Mouse (Mus musculus) adrenal gland, postnatal 36 days (tissue): ENCODE data around the gene Gpr4. TPM values are rescaled to one million over a fixed set of nuclear protein-coding genes. Genes with fewer than 3 reads are reported as not detected.

Experiments
- DNase-seq, 2 experiments: peaks; one replicate each; pipeline ENCODE4 v3.0.0; 2021; ENCODE audit warnings: mixed read lengths in 1 of 2
- microRNA-seq: library from miRNA; unstranded; fragments of <30 nt; microRNA quantifications from one replicate; pipeline ENCODE4 v1.2.0, GENCODE M21; 2021
- total RNA-seq, 2 experiments: library from RNA; stranded (reverse); gene quantifications; 2 replicates each; pipeline ENCODE4 v1.2.3; 2021

Gpr4 gene
- total RNA-seq, 2 experiments from 2014 or later = 5.9 to 12.9 TPM

GRCm38 (mm10) chr7:19257390-19258022 lies 45.2 kb downstream of the Gpr4 start:
- peak; percentile 69 to 71 for DNase-seq

- DNase-seq = no peak
Measured at GRCm38 (mm10) chr7:19258336-19258735, 46.0 kb downstream of the Gpr4 start.

GRCm38 (mm10) chr7:19265147-19265546 lies 52.8 kb downstream of the Gpr4 start:
- no peak for DNase-seq

GRCm38 (mm10) chr7:19265928-19266822 lies 53.8 kb downstream of the Gpr4 start:
- DNase-seq = no peak

GRCm38 (mm10) chr7:19267051-19267450 lies 54.7 kb downstream of the Gpr4 start:
- DNase-seq = no peak

- no peak for DNase-seq
Measured at GRCm38 (mm10) chr7:19268993-19269681, 56.8 kb downstream of the Gpr4 start.

- DNase-seq = peak; percentile 72 to 81
Measured at GRCm38 (mm10) chr7:19269721-19270441, 57.5 kb downstream of the Gpr4 start.

GRCm38 (mm10) chr7:19270509-19271237 lies 58.3 kb downstream of the Gpr4 start:
- DNase-seq = peak in 1 of 2 experiments; percentile 49

- DNase-seq = peak; percentile 90 to 92
Measured at GRCm38 (mm10) chr7:19271238-19272172, 59.2 kb downstream of the Gpr4 start, which contains the start of gene Vasp. TSS of gene Vasp (minus strand) at chr7:19271817.

- DNase-seq = peak; percentile 84 to 90
Measured at GRCm38 (mm10) chr7:19272173-19272764, 59.9 kb downstream of the Gpr4 start.

Small RNA genes lying within 50 kb of the gene (microRNA-seq; reads per million reads assigned to microRNA genes)
- 687 reads per million, percentile 74 among the genes with 10 or more reads in this experiment for gene Mir330

Other genes with a start within 250 kb of the Gpr4 start
- not detected for gene Nanos2, start 225.1 kb upstream of the Gpr4 start, total RNA-seq
- 10 to 100 TPM; 10.3 to 12.2 TPM for gene Mypop, start 221.3 kb upstream of the Gpr4 start, total RNA-seq
- 10 to 100 TPM; 47.0 to 47.5 TPM for gene Irf2bp1, start 208.5 kb upstream of the Gpr4 start, total RNA-seq
- not detected for gene Foxa3, start 189.0 kb upstream of the Gpr4 start, total RNA-seq
- gene Sympk, start 188.2 kb upstream of the Gpr4 start, total RNA-seq = 100 to 1,000 TPM in 1 of 2 experiments, 10 to 100 TPM in 1; 88.7 to 102 TPM
- gene Rsph6a, start 157.8 kb upstream of the Gpr4 start, total RNA-seq = not detected
- gene Dmwd, start 136.3 kb upstream of the Gpr4 start, total RNA-seq = 10 to 100 TPM; 53.8 to 57.1 TPM
- 100 to 1,000 TPM in 1 of 2 experiments, 10 to 100 TPM in 1; 81.5 to 110 TPM for gene Dmpk, start 128.7 kb upstream of the Gpr4 start, total RNA-seq
- 10 to 100 TPM; 14.0 to 15.6 TPM for gene Six5, start 117.9 kb upstream of the Gpr4 start, total RNA-seq
- gene Gm4969, start 94.2 kb upstream of the Gpr4 start, total RNA-seq = not detected
- 10 to 100 TPM; 11.5 to 13.1 TPM for gene Fbxo46, start 92.7 kb upstream of the Gpr4 start, total RNA-seq
- gene Qpctl, start 63.2 kb upstream of the Gpr4 start, total RNA-seq = 10 to 100 TPM; 17.4 to 18.8 TPM
- gene Snrpd2, start 62.8 kb upstream of the Gpr4 start, total RNA-seq = 100 to 1,000 TPM in 1 of 2 experiments, 10 to 100 TPM in 1; 96.5 to 105 TPM
- gene Gipr, start 46.4 kb upstream of the Gpr4 start, total RNA-seq = under 1 TPM; 0.40 to 0.56 TPM
- 10 to 100 TPM; 45.2 to 65.2 TPM for gene Eml2, start 36.1 kb upstream of the Gpr4 start, total RNA-seq
- gene Opa3, start 15.8 kb downstream of the Gpr4 start, total RNA-seq = 10 to 100 TPM; 31.7 to 37.4 TPM
- gene Vasp, start 59.3 kb downstream of the Gpr4 start, total RNA-seq = 10 to 100 TPM; 45.4 to 55.0 TPM
- not detected for gene Ppm1n, start 67.5 kb downstream of the Gpr4 start, total RNA-seq
- 1 to 10 TPM; 4.6 to 5.1 TPM for gene Rtn2, start 70.1 kb downstream of the Gpr4 start, total RNA-seq
- gene Fosb, start 97.5 kb downstream of the Gpr4 start, total RNA-seq = 10 to 100 TPM; 11.2 to 23.6 TPM
- gene Ercc1, start 132.2 kb downstream of the Gpr4 start, total RNA-seq = 10 to 100 TPM; 33.0 to 38.8 TPM
- gene Cd3eap, start 146.9 kb downstream of the Gpr4 start, total RNA-seq = 10 to 100 TPM; 11.3 to 12.8 TPM
- gene Ppp1r13l, start 147.2 kb downstream of the Gpr4 start, total RNA-seq = 1 to 10 TPM; 5.8 to 8.9 TPM
- gene Ercc2, start 169.5 kb downstream of the Gpr4 start, total RNA-seq = 10 to 100 TPM; 29.7 to 32.8 TPM
- gene Klc3, start 191.6 kb downstream of the Gpr4 start, total RNA-seq = 1 to 10 TPM in 1 of 2 experiments, under 1 TPM in 1; 0.89 to 2.2 TPM
- gene Ckm, start 192.2 kb downstream of the Gpr4 start, total RNA-seq = under 1 TPM in 1 of 2 experiments, not detected in 1; 0.66 TPM
- 10 to 100 TPM; 46.5 to 50.3 TPM for gene Mark4, start 246.3 kb downstream of the Gpr4 start, total RNA-seq